Mouse (Mus musculus): Measurements from ENCODE around the gene Mdm2. TPM values are rescaled to one million over a fixed set of nuclear protein-coding genes. Genes with fewer than 3 reads are reported as not detected.
"Not testable (repeated sequence)": the region's sequence is repeated elsewhere in the genome, so short reads cannot be mapped to it uniquely, and the experiment has no call there.

Mdm2 gene
- total and polyA plus RNA-seq, 2 experiments from 2014 or later = 24.6 to 28.9 TPM

GRCm38 (mm10) chr10:117708856-117709255 lies 1.7 kb downstream of the Mdm2 start:
- no peak for TF ChIP-seq CTCF (IDR thresholded peaks at IDR 0.05; ENCODE audit: low read depth)
- WGBS = 82% methylated on average over 9 of the region's 9 CpGs
- Histone ChIP-seq H3K27ac (no peak overlapping the region), H3K4me3 (ENCODE audit: low read length) (peak overlapping the region; percentile 97), H3K9ac (replicated peaks; ENCODE audit: low read length) (peak overlapping the region; percentile 100; the same call in 1 of the 2 replicates), H3K9me3 (ENCODE audit: low read length) (no peaks in the 10 kb centered on the region), H3K4me2 (ENCODE audit: low read depth, low read length) (peak overlapping the region; percentile 81), H3K36me3 (ENCODE audit: insufficient read depth, low read length) (peaks cover 6% of the 10 kb centered on the region; the same call in 1 of the 2 replicates), H3K27me3 (ENCODE audit: insufficient read depth, low read length) (no peaks in the 10 kb centered on the region), H3K4me1 (ENCODE audit: insufficient read depth, low read length) (peaks cover 5% of the 10 kb centered on the region; the same call in 1 of the 2 replicates)
- DNase-seq (ENCODE audit: low spot score) = no peak
- no peak for ATAC-seq

GRCm38 (mm10) chr10:117708376-117708775 lies 2.2 kb downstream of the Mdm2 start:
- WGBS = 96% methylated on average over 2 of the region's 2 CpGs
- no peak for DNase-seq (ENCODE audit: low spot score)
- no peak for ATAC-seq

GRCm38 (mm10) chr10:117707114-117707838 lies 3.3 kb downstream of the Mdm2 start:
- WGBS = 95% methylated on average over 2 of the region's 2 CpGs
- no peak overlapping the region for H3K9ac ChIP-seq (replicated peaks; ENCODE audit: low read length)
- H3K9me3 ChIP-seq (ENCODE audit: low read length) = no peaks in the 10 kb centered on the region
- peaks cover 16% of the 10 kb centered on the region for H3K36me3 ChIP-seq (ENCODE audit: insufficient read depth, low read length)
- no peak overlapping the region for H3K4me3 ChIP-seq (ENCODE audit: low read length)
- no peak overlapping the region for H3K27ac ChIP-seq
- H3K4me2 ChIP-seq (ENCODE audit: low read depth, low read length) = no peak overlapping the region
- no peak for TF ChIP-seq CTCF (IDR thresholded peaks at IDR 0.05; ENCODE audit: low read depth)
- DNase-seq (ENCODE audit: low spot score) = no peak
- no peaks in the 10 kb centered on the region for H3K27me3 ChIP-seq (ENCODE audit: insufficient read depth, low read length)
- no peak for ATAC-seq
- H3K4me1 ChIP-seq (ENCODE audit: insufficient read depth, low read length) = peaks cover 5% of the 10 kb centered on the region; the same call in 1 of the 2 replicates

More at GRCm38 (mm10) chr10:117708376-117708775, 2.2 kb downstream of the Mdm2 start:
- no peak overlapping the region for H3K9ac ChIP-seq (replicated peaks; ENCODE audit: low read length)
- H3K27ac ChIP-seq = no peak overlapping the region
- no peak overlapping the region for H3K4me2 ChIP-seq (ENCODE audit: low read depth, low read length)
- H3K27me3 ChIP-seq (ENCODE audit: insufficient read depth, low read length) = no peaks in the 10 kb centered on the region
- peak overlapping the region; percentile 97; the same call in 1 of the 2 replicates for H3K4me3 ChIP-seq (ENCODE audit: low read length)
- H3K9me3 ChIP-seq (ENCODE audit: low read length) = no peaks in the 10 kb centered on the region
- peaks cover 5% of the 10 kb centered on the region; the same call in 1 of the 2 replicates for H3K4me1 ChIP-seq (ENCODE audit: insufficient read depth, low read length)
- peaks cover 9% of the 10 kb centered on the region for H3K36me3 ChIP-seq (ENCODE audit: insufficient read depth, low read length)
- TF ChIP-seq CTCF (IDR thresholded peaks at IDR 0.05; ENCODE audit: low read depth) = no peak

- Histone ChIP-seq H3K27ac (no peak overlapping the region), H3K4me1 (ENCODE audit: insufficient read depth, low read length) (peaks cover 5% of the 10 kb centered on the region; the same call in 1 of the 2 replicates), H3K4me2 (ENCODE audit: low read depth, low read length) (no peak overlapping the region), H3K9me3 (ENCODE audit: low read length) (no peaks in the 10 kb centered on the region), H3K36me3 (ENCODE audit: insufficient read depth, low read length) (peaks cover 23% of the 10 kb centered on the region), H3K27me3 (ENCODE audit: insufficient read depth, low read length) (no peaks in the 10 kb centered on the region), H3K4me3 (ENCODE audit: low read length) (no peak overlapping the region), H3K9ac (replicated peaks; ENCODE audit: low read length) (no peak overlapping the region)
- DNase-seq (ENCODE audit: low spot score) (no peak), ATAC-seq (no peak)
- no peak for TF ChIP-seq CTCF (IDR thresholded peaks at IDR 0.05; ENCODE audit: low read depth)
- WGBS = 79% methylated on average over 6 of the region's 6 CpGs
Measured at GRCm38 (mm10) chr10:117706440-117706839, 4.1 kb downstream of the Mdm2 start.

GRCm38 (mm10) chr10:117705806-117706205 lies 4.8 kb downstream of the Mdm2 start:
- Histone ChIP-seq H3K36me3 (ENCODE audit: insufficient read depth, low read length) (peaks cover 26% of the 10 kb centered on the region), H3K4me1 (ENCODE audit: insufficient read depth, low read length) (peaks cover 5% of the 10 kb centered on the region; the same call in 1 of the 2 replicates), H3K27me3 (ENCODE audit: insufficient read depth, low read length) (no peaks in the 10 kb centered on the region), H3K27ac (no peak overlapping the region), H3K4me3 (ENCODE audit: low read length) (no peak overlapping the region), H3K9me3 (ENCODE audit: low read length) (no peaks in the 10 kb centered on the region), H3K4me2 (ENCODE audit: low read depth, low read length) (no peak overlapping the region), H3K9ac (replicated peaks; ENCODE audit: low read length) (no peak overlapping the region)
- no peak for DNase-seq (ENCODE audit: low spot score)
- no peak for ATAC-seq
- no peak for TF ChIP-seq CTCF (IDR thresholded peaks at IDR 0.05; ENCODE audit: low read depth)

GRCm38 (mm10) chr10:117704964-117705335 lies 5.6 kb downstream of the Mdm2 start:
- peaks cover 33% of the 10 kb centered on the region for H3K36me3 ChIP-seq (ENCODE audit: insufficient read depth, low read length)
- H3K27me3 ChIP-seq (ENCODE audit: insufficient read depth, low read length) = no peaks in the 10 kb centered on the region
- H3K9ac ChIP-seq (replicated peaks; ENCODE audit: low read length) = no peak overlapping the region
- DNase-seq (ENCODE audit: low spot score) (no peak), ATAC-seq (no peak)
- no peaks in the 10 kb centered on the region for H3K9me3 ChIP-seq (ENCODE audit: low read length)
- no peak overlapping the region for H3K4me3 ChIP-seq (ENCODE audit: low read length)
- WGBS = 97% methylated on average over 6 of the region's 6 CpGs
- no peak overlapping the region for H3K4me2 ChIP-seq (ENCODE audit: low read depth, low read length)
- peaks cover 5% of the 10 kb centered on the region; the same call in 1 of the 2 replicates for H3K4me1 ChIP-seq (ENCODE audit: insufficient read depth, low read length)
- TF ChIP-seq CTCF (IDR thresholded peaks at IDR 0.05; ENCODE audit: low read depth) = no peak
- no peak overlapping the region for H3K27ac ChIP-seq

- H3K27me3 ChIP-seq (ENCODE audit: insufficient read depth, low read length); ATAC-seq; DNase-seq (ENCODE audit: low spot score); H3K4me1 ChIP-seq (ENCODE audit: insufficient read depth, low read length); H3K9me3 ChIP-seq (ENCODE audit: low read length); H3K27ac ChIP-seq; H3K9ac ChIP-seq (replicated peaks; ENCODE audit: low read length); H3K4me3 ChIP-seq (ENCODE audit: low read length); H3K4me2 ChIP-seq (ENCODE audit: low read depth, low read length): not testable (repeated sequence)
- H3K36me3 ChIP-seq (ENCODE audit: insufficient read depth, low read length) = peaks cover 37% of the 10 kb centered on the region
- WGBS = 97% methylated on average over 6 of the region's 6 CpGs
Measured at GRCm38 (mm10) chr10:117704314-117704963, 6.1 kb downstream of the Mdm2 start.
